14 mouse cellular contexts compared by ENCODE assay signal in genomic region chr4:84454493-84454892, GRCm38 (mm10).
"Had no signal": no experiment of that assay in that cellular context is flagged by ENCODE, and none has a peak within 500 bp of the region (broad histone marks: within the 10 kb centered on the region; RNA-seq: fewer than 3 reads in every experiment).

No protein-coding gene starts in this region.

- H3K27me3 ChIP-seq: limb, embryonic 15.5 days; liver, embryonic 12.5 days; neural tube, embryonic 12.5 days had no signal

- DNase-seq: kidney, adult 11 months; kidney, postnatal 36 days; layer of hippocampus, adult 9-11 months; layer of hippocampus, postnatal 36 days; lung, embryonic 14.5 days; lung, postnatal 10 days; lung, postnatal 4 days; midbrain, embryonic 14.5 days; thymus, postnatal 4 days had no signal

- H3K9me3 ChIP-seq: limb, embryonic 15.5 days; liver, embryonic 12.5 days; midbrain, embryonic 10.5 days; neural tube, embryonic 12.5 days had no signal

- H3K36me3 ChIP-seq: limb, embryonic 15.5 days; liver, embryonic 12.5 days; midbrain, embryonic 10.5 days; neural tube, embryonic 12.5 days had no signal

- H3K4me1 ChIP-seq: liver, embryonic 12.5 days had no signal

- H3K27ac ChIP-seq: limb, embryonic 15.5 days; liver, embryonic 12.5 days; midbrain, embryonic 10.5 days; neural tube, embryonic 12.5 days; stomach, postnatal 0 days had no signal

- H3K4me3 ChIP-seq: limb, embryonic 15.5 days; liver, embryonic 12.5 days; midbrain, embryonic 10.5 days; neural tube, embryonic 12.5 days had no signal

- H3K9ac ChIP-seq: limb, embryonic 15.5 days; liver, embryonic 12.5 days; lung, embryonic 14.5 days; neural tube, embryonic 12.5 days had no signal

- H3K4me2 ChIP-seq: limb, embryonic 15.5 days; liver, embryonic 12.5 days; lung, embryonic 14.5 days; neural tube, embryonic 12.5 days had no signal

- ATAC-seq: liver, embryonic 12.5 days had no signal
